Mouse (Mus musculus) erythroblast, embryonic 14.5 days (primary cell): ENCODE results near the gene Tube1. TPM values are rescaled to one million over a fixed set of nuclear protein-coding genes. Genes with fewer than 3 reads are reported as not detected.
A peak's percentile ranks its signal among the peaks of the same experiment; 100 is the strongest.

Experiments used
- H3K27me3 ChIP-seq: 2 replicates; pipeline ENCODE4 v1.6.1; 2012; ENCODE audit warnings: inconsistent platforms; ENCODE audit not compliant: control insufficient read depth
- H3K36me3 ChIP-seq: 2 replicates; pipeline ENCODE4 v1.6.1; 2012; ENCODE audit warnings: mild to moderate bottlenecking, inconsistent platforms; ENCODE audit not compliant: control insufficient read depth
- H3K4me1 ChIP-seq: 2 replicates; pipeline ENCODE4 v1.6.1; 2012; ENCODE audit warnings: inconsistent platforms; ENCODE audit not compliant: control insufficient read depth
- H3K4me3 ChIP-seq: replicated peaks from 2 replicates; pipeline ENCODE3; 2012; ENCODE audit warnings: moderate library complexity, mild to moderate bottlenecking, inconsistent platforms
- H3K9me3 ChIP-seq: 2 replicates; pipeline ENCODE4 v1.6.1; 2012; ENCODE audit warnings: low read length, inconsistent platforms, mixed read lengths; ENCODE audit not compliant: control insufficient read depth
- GATA1 ChIP-seq: IDR thresholded peaks from 2 replicates; pipeline ENCODE4 v1.6.1; 2012; ENCODE audit warnings: low read length, inconsistent platforms, mixed read lengths
- TAL1 ChIP-seq: IDR thresholded peaks from 3 replicates; pipeline ENCODE4 v1.6.1; 2012; ENCODE audit warnings: low read length, inconsistent platforms, mixed read lengths
- polyA plus RNA-seq: library from polyadenylated mRNA; stranded (reverse); fragments of >175 nt; gene quantifications from 2 replicates; pipeline ENCODE4 v1.2.3, GENCODE M21; 2012

Tube1 gene
- polyA plus RNA-seq, 1 experiment, result 0.07 TPM

DNA sequence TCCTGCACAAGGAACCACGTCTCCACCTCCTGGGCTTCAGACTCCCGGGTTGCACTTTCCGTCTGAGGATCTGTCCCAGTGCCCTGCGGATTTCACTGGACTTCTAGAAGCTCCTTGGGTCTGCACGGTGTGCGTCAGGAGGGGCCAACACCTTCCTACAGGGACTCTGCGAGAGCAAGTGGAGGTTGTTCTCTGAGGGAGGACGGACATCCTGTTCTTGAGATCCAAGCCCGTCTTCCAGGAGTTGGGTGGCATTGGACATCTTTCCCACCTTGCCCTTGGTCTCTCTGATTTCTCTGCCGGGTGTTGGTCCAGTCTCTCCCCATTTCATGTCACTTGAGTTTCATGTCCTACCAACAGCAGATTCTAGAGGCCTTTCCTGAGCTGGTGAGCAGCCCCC lies 29.9 kb downstream of the Tube1 start, which contains the start of gene Ccn6:
Gene Ccn6, minus strand, starts transcription at position 101 of the 400 bp plus-strand sequence.
- Histone ChIP-seq H3K27me3 (peaks cover 33% of the 10 kb centered on the region), H3K4me3 (no peak within 1 kb of the TSS), H3K36me3 (no peaks in the 10 kb centered on the region)

DNA sequence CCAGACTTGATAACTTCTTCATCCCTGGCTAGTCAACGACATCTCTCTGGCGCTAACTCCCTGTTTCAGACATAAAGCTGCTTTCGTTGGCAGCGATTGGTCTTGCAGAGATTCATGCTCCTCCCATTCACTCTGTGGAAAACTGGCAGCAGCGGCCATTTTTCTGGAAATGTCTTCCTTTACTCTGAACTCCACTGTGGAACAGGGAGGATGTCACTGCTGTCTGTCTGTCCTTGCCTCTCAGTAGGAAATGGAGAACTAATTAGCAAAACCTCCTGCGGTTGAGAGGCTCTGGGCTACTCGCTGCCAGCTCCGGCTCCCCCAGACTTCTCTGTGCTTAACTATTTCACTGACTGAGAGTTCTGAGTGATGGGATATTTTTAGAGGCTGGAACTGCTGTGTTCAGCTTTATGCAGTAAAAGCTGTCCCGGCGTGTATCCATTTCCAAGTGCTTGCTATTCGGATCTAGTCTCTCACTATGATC lies 31.9 kb downstream of the Tube1 start:
- TF ChIP-seq GATA1 (no peak), TAL1 (no peak)
- Histone ChIP-seq H3K4me3 (no peak overlapping the region), H3K4me1 (peaks cover 2% of the 10 kb centered on the region), H3K27me3 (peaks cover 33% of the 10 kb centered on the region), H3K9me3 (no peaks in the 10 kb centered on the region), H3K36me3 (no peaks in the 10 kb centered on the region)

More for the DNA sequence above, 29.9 kb downstream of the Tube1 start, which contains the start of gene Ccn6:
- TF ChIP-seq GATA1 (no peak), TAL1 (no peak)
- Histone ChIP-seq H3K4me1 (no peaks in the 10 kb centered on the region), H3K9me3 (no peaks in the 10 kb centered on the region)

DNA sequence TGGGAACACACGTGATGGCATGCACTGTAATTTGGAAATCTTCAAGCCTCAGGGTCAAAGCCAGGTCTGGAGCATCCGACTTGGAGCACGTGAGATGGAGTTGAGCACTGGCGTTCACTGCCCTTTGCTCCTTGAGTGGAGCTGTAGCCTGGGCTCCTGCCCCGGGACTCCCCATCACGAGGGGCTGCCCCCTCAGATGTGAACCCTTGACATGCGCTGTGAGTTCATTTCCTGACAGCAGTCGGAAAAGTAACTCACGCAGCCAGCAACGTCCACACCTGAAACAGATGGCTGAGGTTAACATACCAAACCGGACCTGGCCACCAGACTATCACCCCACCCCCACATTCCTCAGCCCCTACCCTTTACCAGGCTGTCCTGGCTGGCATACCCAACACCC lies 33.8 kb downstream of the Tube1 start:
- Histone ChIP-seq H3K4me3 (no peak overlapping the region), H3K9me3 (no peaks in the 10 kb centered on the region), H3K4me1 (peaks cover 14% of the 10 kb centered on the region), H3K36me3 (no peaks in the 10 kb centered on the region), H3K27me3 (peaks cover 29% of the 10 kb centered on the region)
- no peak for TF ChIP-seq GATA1
- no peak for TF ChIP-seq TAL1

DNA sequence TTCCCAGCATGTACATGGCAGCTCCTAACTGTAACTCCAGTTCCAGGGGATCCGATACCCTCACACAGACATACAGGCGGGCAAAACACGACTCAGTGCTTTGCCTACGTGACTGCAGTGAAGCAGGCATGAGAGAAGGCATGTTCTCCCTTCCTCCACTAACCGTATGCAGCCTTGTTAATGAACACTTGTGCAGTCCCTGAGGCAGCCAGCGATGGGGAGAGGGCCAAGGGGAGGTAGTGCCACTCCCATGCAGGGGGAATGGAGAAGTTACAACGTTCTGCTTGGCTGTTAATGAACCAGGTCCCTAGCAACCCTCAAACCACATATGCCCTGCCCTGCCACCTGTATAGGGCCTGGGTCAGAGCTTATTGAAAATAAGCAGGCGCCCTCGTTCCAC lies 35.9 kb downstream of the Tube1 start:
- Histone ChIP-seq H3K36me3 (no peaks in the 10 kb centered on the region), H3K9me3 (no peaks in the 10 kb centered on the region), H3K4me1 (peaks cover 14% of the 10 kb centered on the region), H3K4me3 (no peak overlapping the region), H3K27me3 (peaks cover 28% of the 10 kb centered on the region)
- no peak for TF ChIP-seq GATA1
- TF ChIP-seq TAL1, result no peak

DNA sequence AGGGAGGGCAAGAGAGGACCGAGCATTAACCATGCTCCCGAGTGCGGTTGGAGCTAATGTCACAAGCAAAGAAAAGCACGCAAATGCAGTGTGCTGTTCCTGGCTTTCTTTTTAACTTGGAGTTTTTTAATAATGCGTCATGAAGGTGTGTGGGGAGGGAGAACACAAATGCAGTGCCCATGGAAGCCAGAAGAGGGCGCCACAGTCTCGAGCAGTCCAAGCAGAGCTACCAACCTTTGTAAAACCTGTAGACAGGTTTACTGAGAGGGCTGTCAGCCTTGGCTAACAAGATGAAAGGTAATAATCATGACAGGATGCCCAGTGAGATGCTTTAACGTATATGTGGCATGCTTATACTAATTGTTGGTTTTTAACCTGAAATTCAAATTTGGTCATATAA lies 36.4 kb downstream of the Tube1 start:
- peaks cover 14% of the 10 kb centered on the region for H3K4me1 ChIP-seq

DNA sequence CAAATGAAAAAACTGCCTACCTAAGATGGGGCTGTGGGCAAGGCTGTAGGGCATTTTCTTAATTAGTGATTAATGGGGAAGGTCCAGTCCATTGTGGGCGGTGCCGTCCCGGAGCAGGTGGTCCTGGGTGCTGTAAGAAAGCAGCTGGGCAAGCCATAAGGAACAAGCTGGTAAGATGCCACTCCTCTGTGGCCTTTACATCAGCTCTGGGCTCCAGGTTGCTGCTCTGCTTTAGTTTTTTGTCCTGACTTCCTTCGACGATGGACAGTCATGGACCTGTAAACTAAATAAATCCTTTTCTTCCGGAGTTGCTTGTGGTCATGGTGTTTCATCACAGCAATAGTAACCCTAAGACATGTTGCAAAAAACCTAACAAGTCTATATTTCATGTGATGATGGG lies 36.9 kb downstream of the Tube1 start:
- Histone ChIP-seq H3K36me3 (no peaks in the 10 kb centered on the region), H3K9me3 (no peaks in the 10 kb centered on the region), H3K27me3 (peaks cover 21% of the 10 kb centered on the region), H3K4me1 (peaks cover 14% of the 10 kb centered on the region), H3K4me3 (no peak overlapping the region)
- TF ChIP-seq TAL1 (no peak), GATA1 (no peak)

More for the DNA sequence above, 36.4 kb downstream of the Tube1 start:
- TF ChIP-seq GATA1, result no peak
- TF ChIP-seq TAL1, result no peak
- H3K4me3 ChIP-seq, result no peak overlapping the region
- peaks cover 24% of the 10 kb centered on the region for H3K27me3 ChIP-seq
- no peaks in the 10 kb centered on the region for H3K9me3 ChIP-seq
- H3K36me3 ChIP-seq, result no peaks in the 10 kb centered on the region

DNA sequence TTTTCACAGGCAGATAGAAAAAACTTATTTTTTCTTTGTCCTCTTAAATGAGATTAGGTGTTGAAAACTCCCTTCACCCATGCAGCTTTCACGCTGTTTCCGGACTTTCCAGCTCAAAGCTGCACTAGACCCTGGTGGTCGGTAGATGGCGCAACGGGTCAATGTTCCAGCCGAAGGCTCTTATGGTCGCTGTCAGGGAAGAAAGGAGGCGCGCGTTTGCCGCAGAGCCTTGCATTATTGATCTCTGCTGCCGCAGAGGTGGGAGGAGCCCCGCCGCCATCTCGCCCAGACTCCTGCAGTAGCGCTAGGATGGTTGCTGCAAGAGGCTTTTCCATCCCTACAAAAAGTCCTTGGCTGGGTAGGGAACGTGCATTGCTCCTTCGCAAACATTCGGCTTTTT lies 37.4 kb downstream of the Tube1 start:
- H3K36me3 ChIP-seq, result no peaks in the 10 kb centered on the region
- H3K4me3 ChIP-seq, result peak overlapping the region; percentile 55
- H3K9me3 ChIP-seq, result no peaks in the 10 kb centered on the region
- TF ChIP-seq GATA1, result no peak
- TF ChIP-seq TAL1, result no peak
- H3K27me3 ChIP-seq, result peaks cover 18% of the 10 kb centered on the region
- H3K4me1 ChIP-seq, result peaks cover 14% of the 10 kb centered on the region

DNA sequence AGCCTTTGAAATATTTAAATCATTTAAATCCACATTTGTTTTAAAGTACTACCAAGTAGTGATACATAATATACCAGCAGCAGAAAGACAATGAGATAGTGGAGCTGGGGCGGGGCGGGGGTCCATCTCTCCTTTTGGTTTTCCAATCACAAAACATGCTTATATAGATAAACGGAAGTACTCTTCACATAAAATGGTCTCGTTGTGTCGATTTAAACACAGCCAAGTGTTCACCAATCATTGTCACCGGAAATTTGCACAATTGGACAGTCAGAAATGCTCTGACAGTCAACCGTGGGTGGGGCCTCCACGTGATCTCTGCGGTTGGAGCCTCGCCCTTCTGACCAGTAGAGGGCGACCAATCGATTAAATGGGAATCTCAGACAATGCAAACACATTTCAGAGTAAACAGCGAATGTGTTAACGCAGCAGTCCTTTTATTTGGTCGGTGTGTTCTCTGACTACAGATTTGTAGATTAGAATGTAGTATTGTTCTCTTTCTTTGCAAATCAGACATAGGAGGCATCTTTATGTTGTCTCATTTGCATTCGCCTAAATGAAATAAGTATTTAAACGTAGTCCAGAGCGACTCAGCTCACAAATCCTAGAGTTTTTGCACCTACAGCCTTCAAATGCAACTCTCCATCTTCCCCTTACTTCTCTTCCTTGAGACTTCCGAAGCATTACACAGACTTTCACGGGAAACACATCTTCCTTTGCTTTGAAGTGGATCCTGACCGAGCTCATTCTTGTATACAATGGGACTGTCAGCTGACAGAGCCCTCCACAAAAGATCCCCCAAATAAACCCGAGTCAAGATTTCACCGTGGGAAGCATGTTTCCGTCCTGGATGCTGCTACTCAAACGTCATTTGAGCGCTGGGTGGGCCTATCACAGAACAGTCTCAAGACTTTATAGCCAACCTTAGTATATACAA lies 38.1 kb downstream of the Tube1 start:
- Histone ChIP-seq H3K36me3 (no peaks in the 10 kb centered on the region), H3K4me1 (peaks cover 14% of the 10 kb centered on the region), H3K27me3 (peaks cover 11% of the 10 kb centered on the region), H3K9me3 (no peaks in the 10 kb centered on the region), H3K4me3 (peak overlapping the region; percentile 55)
- TF ChIP-seq TAL1, result no peak
- TF ChIP-seq GATA1, result no peak

DNA sequence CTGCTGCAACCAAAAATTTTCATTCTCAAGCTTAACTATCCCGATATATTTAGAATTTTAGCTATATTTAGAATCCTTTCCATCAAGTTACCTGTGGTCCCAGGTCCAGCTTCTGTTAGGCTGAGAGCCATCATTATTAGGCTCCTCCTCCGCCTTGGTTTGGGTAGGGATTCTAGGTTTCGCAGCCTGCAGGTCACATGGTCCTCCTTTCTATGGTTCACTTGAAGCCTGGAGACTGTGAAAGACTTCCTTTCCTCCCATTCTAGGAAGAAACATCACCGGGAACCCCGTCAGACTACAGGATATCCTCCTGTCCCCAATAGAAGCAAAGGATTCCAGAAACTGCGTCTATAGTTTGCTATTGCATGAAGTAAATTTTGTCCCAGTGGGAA lies 38.8 kb downstream of the Tube1 start:
- H3K4me1 ChIP-seq, result peaks cover 14% of the 10 kb centered on the region

More for the DNA sequence above, 38.8 kb downstream of the Tube1 start:
- peaks cover 7% of the 10 kb centered on the region for H3K27me3 ChIP-seq
- no peak for TF ChIP-seq GATA1
- TF ChIP-seq TAL1, result no peak
- H3K9me3 ChIP-seq, result no peaks in the 10 kb centered on the region
- no peaks in the 10 kb centered on the region for H3K36me3 ChIP-seq
- H3K4me3 ChIP-seq, result no peak overlapping the region
